Mouse (Mus musculus) kidney, embryonic 16.5 days (tissue): ENCODE measurements at regions not wholly inside any gene's neighbourhood (a gene's known extent, or its start where the extent isn't known, plus 50 kb on each side); places are given as distances from the start of the nearest gene placed in this dataset.

Source experiments
- ATAC-seq: fragments of 200-750 bp; cut with Nextera tagmentation; 2 replicates; pipeline ENCODE4 v1.8.0; 2017; ENCODE audit warnings: moderate TSS enrichment; ENCODE audit not compliant: low FRiP score, low TSS enrichment
- H3K27ac ChIP-seq: fragments of 300-500 bp; sonication (generic); 2 replicates; pipeline ENCODE4 v1.5.1; 2014; ENCODE audit warnings: low read length
- H3K27me3 ChIP-seq: fragments of 300-500 bp; sonication (generic); 2 replicates; pipeline ENCODE4 v1.6.1; 2014; ENCODE audit warnings: low read length, control low read depth, mixed read lengths; ENCODE audit not compliant: insufficient read depth
- H3K36me3 ChIP-seq: fragments of 300-500 bp; sonication (generic); 2 replicates; pipeline ENCODE4 v1.6.1; 2014; ENCODE audit warnings: low read length, control low read depth, mixed read lengths; ENCODE audit not compliant: insufficient read depth
- H3K4me1 ChIP-seq: fragments of 300-500 bp; sonication (generic); 2 replicates; pipeline ENCODE4 v1.6.1; 2014; ENCODE audit warnings: low read length, control low read depth, mixed read lengths; ENCODE audit not compliant: insufficient read depth
- H3K4me2 ChIP-seq: fragments of 300-500 bp; sonication (generic); replicated peaks from 2 replicates; pipeline ENCODE4 v1.6.1; 2014; ENCODE audit warnings: low read depth, low read length
- H3K4me3 ChIP-seq: fragments of 300-500 bp; sonication (generic); 2 replicates; pipeline ENCODE4 v1.5.1; 2014; ENCODE audit warnings: mild to moderate bottlenecking, low read length
- H3K9ac ChIP-seq: fragments of 300-500 bp; sonication (generic); replicated peaks from 2 replicates; pipeline ENCODE4 v1.6.1; 2014; ENCODE audit warnings: low read length
- H3K9me3 ChIP-seq: fragments of 300-500 bp; sonication (generic); 2 replicates; pipeline ENCODE4 v1.6.1; 2016; ENCODE audit warnings: low read length, control low read depth
- WGBS: fragments of 180-500 bp; shearing (Covaris S2); extraction: QIAGEN DNeasy Blood & Tissue Kit; methylation state at CpG from one replicate; pipeline ENCODE4 v1.1.7; 2014; 5-methylcytosine and 5-hydroxymethylcytosine counted together

DNA sequence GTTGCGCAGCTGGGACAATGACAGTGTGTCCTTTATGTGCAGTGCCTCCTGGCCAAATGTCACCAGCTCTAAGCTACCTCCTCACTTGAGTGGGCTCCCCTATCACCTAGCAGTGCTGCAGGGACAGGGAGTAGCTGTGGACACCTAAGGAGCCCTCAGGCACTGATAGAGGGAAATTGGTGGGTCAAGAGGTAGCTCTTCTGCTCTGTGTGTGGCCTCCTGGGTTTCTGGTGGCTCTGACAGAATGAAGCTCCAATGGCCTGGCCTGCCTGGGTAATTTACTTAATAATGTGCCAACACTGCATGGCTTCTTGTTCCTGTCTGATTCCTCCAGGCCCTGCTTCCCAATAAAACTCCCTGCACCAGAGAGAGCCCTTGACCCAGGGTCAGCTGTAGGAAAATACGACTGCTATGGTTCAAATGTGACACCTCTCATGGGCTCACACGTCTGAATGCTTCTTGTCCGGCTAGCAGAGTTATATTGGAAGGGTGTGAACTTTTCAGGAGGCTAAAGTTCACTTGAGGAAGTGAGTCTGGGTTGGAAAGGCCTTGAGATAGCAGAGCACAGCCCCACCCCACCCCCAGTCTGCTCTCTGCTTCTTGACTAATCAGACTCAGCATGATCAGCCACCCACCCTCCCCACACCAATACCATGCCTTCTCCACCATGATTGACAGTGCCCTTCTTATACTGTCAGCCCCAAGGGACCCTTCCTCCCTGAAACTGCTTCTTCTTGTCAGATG is 142.6 kb downstream of the Rybp start:
- Histone ChIP-seq H3K9me3 (no peaks in the 10 kb centered on the region), H3K36me3 (no peaks in the 10 kb centered on the region), H3K4me2 (no peak overlapping the region), H3K4me1 (peaks cover 19% of the 10 kb centered on the region), H3K27ac (no peak overlapping the region), H3K4me3 (no peak overlapping the region), H3K27me3 (peaks cover 5% of the 10 kb centered on the region; the same call in 1 of the 2 replicates), H3K9ac (no peak overlapping the region)
- 64% methylated on average over 4 of the region's 4 CpGs for WGBS
- ATAC-seq, result peak; percentile 13

DNA sequence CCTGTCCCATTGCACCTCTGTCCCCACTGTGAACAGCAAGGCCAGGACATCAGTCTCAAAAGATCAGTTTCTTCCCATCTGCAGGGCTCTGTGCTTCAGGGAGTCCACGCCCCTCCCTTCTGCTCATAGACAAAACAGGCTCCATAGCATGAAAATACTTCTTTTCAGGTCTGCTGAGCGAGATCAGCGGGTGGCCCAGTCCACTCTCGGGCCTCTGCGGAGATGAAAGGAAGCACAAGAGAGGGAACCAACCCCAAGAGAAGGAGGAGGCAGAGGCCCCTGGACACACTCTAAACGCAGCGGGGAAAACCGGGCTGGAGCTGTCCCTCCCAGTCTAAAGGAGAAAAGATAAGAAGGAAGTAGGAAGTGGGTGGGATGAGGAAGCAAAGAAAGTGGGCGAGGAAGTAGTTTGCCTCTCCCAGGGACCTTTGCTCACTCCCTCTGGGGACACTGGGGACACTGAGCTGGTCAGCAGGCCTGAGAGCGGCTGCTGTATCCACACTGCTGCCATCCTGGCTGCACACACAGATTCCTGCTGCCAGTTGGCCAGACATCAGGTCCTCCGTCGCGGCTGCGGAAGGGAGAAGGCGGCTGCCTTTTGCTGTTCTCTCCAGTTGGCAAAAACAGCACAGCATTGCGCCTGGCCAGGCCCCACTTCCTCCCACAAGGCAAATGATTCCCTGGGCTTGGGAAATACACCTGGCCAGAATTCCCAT is 143.5 kb downstream of the Rybp start:
- H3K4me1 ChIP-seq, result peaks cover 19% of the 10 kb centered on the region
- peak overlapping the region; percentile 29 for H3K27ac ChIP-seq
- no peaks in the 10 kb centered on the region for H3K36me3 ChIP-seq
- peak; percentile 47; the same call in 1 of the 2 replicates for ATAC-seq
- peaks cover 8% of the 10 kb centered on the region; the same call in 1 of the 2 replicates for H3K27me3 ChIP-seq
- H3K9me3 ChIP-seq, result no peaks in the 10 kb centered on the region
- peak overlapping the region; percentile 44 for H3K4me2 ChIP-seq
- peak overlapping the region; percentile 21 for H3K4me3 ChIP-seq
- 5% methylated on average over 16 of the region's 16 CpGs for WGBS
- H3K9ac ChIP-seq, result peak overlapping the region; percentile 53; the same call in 1 of the 2 replicates

DNA sequence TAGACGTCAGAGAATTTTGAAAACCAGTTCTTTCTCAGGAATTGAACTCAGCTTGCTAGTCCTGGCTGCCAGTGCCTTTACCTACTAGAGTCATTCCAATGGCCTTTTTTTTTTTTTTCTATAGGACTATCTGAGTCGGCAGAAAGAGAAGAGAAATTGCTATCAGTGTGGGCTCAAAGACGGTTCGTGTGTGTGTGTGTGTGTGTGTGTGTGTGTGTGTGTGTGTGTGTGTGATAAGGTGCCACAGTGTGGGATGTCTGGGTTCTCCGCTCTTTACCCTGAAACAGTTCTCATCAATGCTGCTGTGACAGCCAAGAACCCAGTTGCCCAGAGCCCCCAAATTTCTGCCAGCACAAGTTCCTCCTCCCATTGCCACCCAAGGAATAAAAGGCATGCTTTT is 146.1 kb downstream of the Rybp start:
- WGBS, result 83% methylated on average over 5 of the region's 5 CpGs
- H3K27ac ChIP-seq, result no peak overlapping the region
- no peak overlapping the region for H3K4me2 ChIP-seq
- no peak overlapping the region for H3K9ac ChIP-seq
- H3K9me3 ChIP-seq, result no peaks in the 10 kb centered on the region
- peaks cover 19% of the 10 kb centered on the region for H3K4me1 ChIP-seq
- no peak overlapping the region for H3K4me3 ChIP-seq
- H3K36me3 ChIP-seq, result no peaks in the 10 kb centered on the region
- peaks cover 10% of the 10 kb centered on the region; the same call in 1 of the 2 replicates for H3K27me3 ChIP-seq
- no peak for ATAC-seq

DNA sequence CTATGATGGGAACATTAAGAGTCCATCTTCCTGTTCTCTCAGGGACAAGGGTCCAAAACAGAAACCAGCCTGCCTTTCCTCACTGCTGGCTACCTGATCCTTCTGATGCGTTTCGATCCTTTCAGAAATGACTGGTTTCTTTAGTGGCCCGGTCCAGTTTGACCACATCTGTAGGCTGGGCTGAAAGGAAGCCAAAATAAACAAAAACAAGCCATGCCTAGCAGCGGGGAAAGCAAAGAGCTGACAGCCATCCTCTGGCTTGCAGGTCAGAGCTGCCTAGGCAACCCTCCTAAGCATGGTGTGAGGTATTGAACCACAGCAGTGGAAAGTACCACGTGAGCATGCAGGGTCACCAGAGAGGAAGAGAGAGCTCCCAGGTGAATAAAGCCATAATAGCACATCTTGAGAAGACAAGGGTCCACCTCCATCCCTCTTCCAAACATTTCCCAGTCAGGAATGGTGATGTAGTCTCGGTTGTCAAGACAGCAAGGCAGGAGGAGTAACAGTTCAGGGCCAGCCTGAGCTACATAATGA is 146.6 kb downstream of the Rybp start:
- Histone ChIP-seq H3K9me3 (no peaks in the 10 kb centered on the region), H3K36me3 (no peaks in the 10 kb centered on the region), H3K4me1 (peaks cover 19% of the 10 kb centered on the region), H3K27ac (no peak overlapping the region), H3K9ac (no peak overlapping the region), H3K27me3 (peaks cover 10% of the 10 kb centered on the region; the same call in 1 of the 2 replicates), H3K4me3 (no peak overlapping the region), H3K4me2 (0 out of 2 replicates have a peak overlapping the region, but pooled peaks have one; percentile 10)
- ATAC-seq, result no peak
- 18% methylated on average over 6 of the region's 6 CpGs for WGBS

DNA sequence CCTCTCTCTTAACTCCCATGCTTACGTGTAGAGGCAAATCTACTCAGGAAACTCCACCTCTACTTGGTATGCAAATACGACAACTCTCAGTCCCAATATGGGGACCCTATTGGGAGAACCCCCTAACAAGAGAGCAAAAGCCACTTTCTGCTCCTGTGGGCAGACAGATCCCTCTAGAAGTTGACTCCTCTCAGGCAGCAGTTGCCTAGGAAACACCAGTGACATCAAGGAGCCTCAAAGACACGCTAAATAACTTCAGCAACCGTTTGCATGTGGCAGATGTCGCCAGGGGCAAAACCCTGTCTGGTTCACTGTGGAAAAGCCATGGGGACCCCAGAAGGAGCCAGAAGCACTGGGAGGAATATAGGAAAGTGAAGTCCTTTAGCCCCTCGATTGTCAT is 147.5 kb downstream of the Rybp start:
- no peaks in the 10 kb centered on the region for H3K36me3 ChIP-seq
- ATAC-seq, result no peak
- no peak overlapping the region for H3K27ac ChIP-seq
- H3K4me3 ChIP-seq, result no peak overlapping the region
- no peak overlapping the region for H3K9ac ChIP-seq
- H3K9me3 ChIP-seq, result no peaks in the 10 kb centered on the region
- H3K4me2 ChIP-seq, result no peak overlapping the region
- 59% methylated on average over 6 of the region's 6 CpGs for WGBS
- peaks cover 24% of the 10 kb centered on the region for H3K4me1 ChIP-seq
- H3K27me3 ChIP-seq, result peaks cover 10% of the 10 kb centered on the region; the same call in 1 of the 2 replicates

DNA sequence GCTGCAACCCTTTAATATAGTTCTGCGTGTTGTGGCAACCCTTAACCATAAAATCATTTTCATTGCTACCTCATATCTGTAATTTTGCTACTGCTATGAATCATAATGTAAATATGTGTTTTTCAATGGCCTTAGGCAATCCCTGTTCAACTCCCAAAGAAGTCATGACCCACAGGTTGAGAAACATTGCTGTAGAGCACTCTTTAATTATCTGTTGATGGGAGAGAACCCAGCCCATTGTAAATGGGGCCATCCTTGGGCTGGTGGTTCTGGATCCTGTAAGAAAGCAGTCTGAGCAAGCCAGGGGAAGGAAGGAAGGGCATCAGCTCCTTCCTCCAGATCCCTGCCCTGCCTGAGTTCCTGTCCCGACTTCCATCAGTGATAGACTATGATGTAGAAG is 148.6 kb downstream of the Rybp start:
- Histone ChIP-seq H3K4me2 (no peak overlapping the region), H3K9ac (no peak overlapping the region), H3K4me3 (no peak overlapping the region), H3K4me1 (peaks cover 13% of the 10 kb centered on the region), H3K27me3 (peaks cover 10% of the 10 kb centered on the region; the same call in 1 of the 2 replicates), H3K27ac (no peak overlapping the region), H3K9me3 (no peaks in the 10 kb centered on the region), H3K36me3 (no peaks in the 10 kb centered on the region)
- no peak for ATAC-seq
- WGBS, result 84% methylated on average over 2 of the region's 2 CpGs

DNA sequence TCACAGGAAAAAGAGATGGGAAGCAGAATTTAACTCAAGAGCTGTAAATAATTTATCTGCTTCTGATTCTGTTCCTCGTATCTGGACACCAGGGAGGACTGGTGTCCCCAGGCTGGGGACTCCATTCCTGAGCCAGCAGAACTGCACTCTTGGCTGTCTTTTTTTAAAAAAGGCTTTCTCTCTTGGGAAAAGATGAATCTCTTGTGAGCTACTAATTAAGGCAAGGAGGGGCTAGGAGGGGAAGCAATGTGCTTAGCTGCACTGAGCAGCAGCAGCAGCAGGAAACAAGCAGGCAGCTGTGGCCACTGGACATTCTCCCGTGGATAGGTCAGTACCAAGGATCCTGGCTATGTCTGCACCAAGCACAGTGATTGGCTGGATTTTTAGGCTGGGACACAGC is 152.1 kb downstream of the Rybp start:
- ATAC-seq, result no peak
- WGBS, result 19% methylated on average over 2 of the region's 2 CpGs

DNA sequence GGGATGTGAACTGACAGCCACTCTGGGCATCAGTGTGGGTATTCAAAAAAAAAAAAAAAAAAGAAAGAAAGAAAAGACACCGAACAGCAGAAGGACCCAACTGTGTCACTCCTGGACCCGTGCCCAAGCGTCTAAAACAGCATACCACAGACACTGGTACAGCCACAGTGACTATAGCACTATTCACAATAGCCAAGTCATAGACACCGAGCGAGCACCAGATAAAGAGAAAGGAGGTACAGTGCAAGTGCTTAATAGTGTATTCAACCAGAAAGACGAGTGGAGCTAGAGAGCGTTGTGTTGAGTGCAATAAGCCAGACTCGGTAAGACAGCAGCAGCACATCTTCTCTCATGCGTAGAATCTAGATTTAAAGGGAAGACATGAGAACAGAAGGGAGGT is 153.3 kb downstream of the Rybp start:
- H3K27me3 ChIP-seq, result peaks cover 2% of the 10 kb centered on the region; the same call in 1 of the 2 replicates

More for the DNA sequence above, 152.1 kb downstream of the Rybp start:
- H3K4me3 ChIP-seq, result no peak overlapping the region
- no peak overlapping the region for H3K27ac ChIP-seq
- H3K36me3 ChIP-seq, result no peaks in the 10 kb centered on the region
- no peaks in the 10 kb centered on the region for H3K9me3 ChIP-seq
- H3K9ac ChIP-seq, result no peak overlapping the region
- H3K27me3 ChIP-seq, result peaks cover 6% of the 10 kb centered on the region; the same call in 1 of the 2 replicates
- 0 out of 2 replicates have a peak, but pooled peaks cover 5% of the 10 kb centered on the region for H3K4me1 ChIP-seq
- H3K4me2 ChIP-seq, result no peak overlapping the region

DNA sequence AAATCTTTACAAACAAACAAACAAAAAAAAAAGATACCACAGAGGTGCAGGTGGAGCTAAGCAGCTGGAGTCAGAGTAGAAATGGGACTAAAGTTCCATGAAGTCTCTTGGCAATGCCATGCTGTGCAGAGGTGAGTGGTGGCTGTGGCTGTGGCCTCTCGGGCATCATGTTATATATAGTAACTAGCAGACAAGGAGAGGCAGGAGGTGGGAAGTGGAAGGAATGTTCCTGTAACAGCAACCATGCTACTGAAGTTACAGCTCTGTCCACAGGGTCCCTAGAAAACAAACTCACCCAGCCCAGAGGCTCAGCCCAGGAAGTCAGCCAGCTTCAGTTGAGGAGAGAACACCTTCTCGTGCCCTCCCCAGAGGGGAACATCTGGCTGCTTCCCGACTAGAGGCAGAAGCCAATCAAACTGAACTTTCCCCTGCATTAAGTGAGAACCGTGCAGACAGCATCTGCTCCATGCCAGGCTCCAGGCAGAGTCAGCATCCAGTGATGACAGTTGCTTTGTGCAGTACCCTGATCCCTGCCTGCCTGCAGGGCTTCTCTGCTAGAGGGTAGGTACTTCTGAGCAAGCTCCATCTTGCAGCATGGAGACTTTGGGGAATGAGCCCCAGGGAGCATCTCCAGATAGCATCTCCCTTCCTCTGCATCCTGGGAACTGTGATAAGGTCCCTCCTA is 154.2 kb downstream of the Rybp start:
- Histone ChIP-seq H3K36me3 (no peaks in the 10 kb centered on the region), H3K27ac (no peak overlapping the region), H3K27me3 (no peaks in the 10 kb centered on the region; the same call in 1 of the 2 replicates), H3K9ac (no peak overlapping the region), H3K4me3 (no peak overlapping the region), H3K4me2 (no peak overlapping the region), H3K9me3 (no peaks in the 10 kb centered on the region), H3K4me1 (0 out of 2 replicates have a peak, but pooled peaks cover 5% of the 10 kb centered on the region)
- ATAC-seq, result no peak
- 31% methylated on average over 4 of the region's 4 CpGs for WGBS

More for the DNA sequence above, 153.3 kb downstream of the Rybp start:
- no peak overlapping the region for H3K9ac ChIP-seq
- H3K4me1 ChIP-seq, result 0 out of 2 replicates have a peak, but pooled peaks cover 5% of the 10 kb centered on the region
- no peak overlapping the region for H3K4me2 ChIP-seq
- WGBS, result 81% methylated on average over 9 of the region's 9 CpGs
- H3K4me3 ChIP-seq, result no peak overlapping the region
- no peak for ATAC-seq
- H3K27ac ChIP-seq, result no peak overlapping the region
- no peaks in the 10 kb centered on the region for H3K36me3 ChIP-seq
- H3K9me3 ChIP-seq, result no peaks in the 10 kb centered on the region
